ENCODE assay signal across 31 mouse cellular contexts in the genomic region with DNA sequence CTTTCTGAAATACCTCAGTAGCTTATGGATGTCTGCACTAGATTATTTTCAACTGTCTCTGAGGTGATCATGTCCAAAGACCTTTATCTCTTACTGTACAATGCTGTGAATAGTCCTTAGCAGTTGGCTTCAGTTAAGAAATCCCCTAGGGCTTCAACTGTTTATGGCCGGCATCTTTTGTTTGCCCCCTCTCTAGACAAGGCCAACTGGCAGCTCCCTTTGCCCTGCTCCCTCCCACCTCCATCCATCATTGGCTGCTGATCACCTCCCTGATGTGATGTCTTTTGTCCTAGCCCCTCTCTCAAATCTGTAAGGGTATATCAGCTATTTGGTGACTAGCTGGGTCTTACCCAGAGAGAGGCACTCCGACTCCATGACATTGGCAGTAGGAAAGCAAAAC.
DNase-seq lines count a peak whose midpoint lies in the region; ATAC-seq and TF ChIP-seq lines count a peak whose summit lies in the region.
"Had no signal": no experiment of that assay in that cellular context is flagged by ENCODE, and none has a peak within 500 bp of the region (broad histone marks: within the 10 kb centered on the region; RNA-seq: fewer than 3 reads in every experiment).

No protein-coding gene starts in this region.

- peaks cover 34% of the 10 kb centered on the region for H3K4me1 ChIP-seq in midbrain, embryonic 10.5 days
- peaks cover 3% of the 10 kb centered on the region for H3K4me1 ChIP-seq in midbrain, embryonic 16.5 days (ENCODE audit: control insufficient read depth, insufficient read depth, low read length)
- H3K4me1 ChIP-seq: limb, embryonic 10.5 days; limb, embryonic 15.5 days; liver, embryonic 13.5 days had no signal

- H3K27ac ChIP-seq in midbrain, embryonic 10.5 days (replicated peaks): no peak overlapping the region; the same call in 1 of the 2 replicates
- H3K27ac ChIP-seq in midbrain, embryonic 16.5 days (ENCODE audit: low read length): no peak overlapping the region
- no peak overlapping the region for H3K27ac ChIP-seq in gastrocnemius, adult 2 months
- H3K27ac ChIP-seq: limb, embryonic 10.5 days; limb, embryonic 15.5 days; liver, embryonic 13.5 days; neural tube, embryonic 13.5 days had no signal

- WGBS in midbrain, embryonic 10.5 days: 47% methylated on average over 2 of the region's 2 CpGs
- 25% methylated on average over 2 of the region's 2 CpGs for WGBS in midbrain, embryonic 16.5 days

- TF ChIP-seq CTCF in brain, embryonic 14.5 days (IDR thresholded peaks at IDR 0.05; ENCODE audit: borderline replicate concordance, extremely low read depth, insufficient read depth, insufficient read length): no peak
- no peak for TF ChIP-seq CTCF in gastrocnemius, adult 2 months (IDR thresholded peaks at IDR 0.05)

- H3K4me3 ChIP-seq in midbrain, embryonic 10.5 days: no peak overlapping the region
- H3K4me3 ChIP-seq in midbrain, embryonic 16.5 days (ENCODE audit: low read depth, low read length): no peak overlapping the region
- no peak overlapping the region for H3K4me3 ChIP-seq in gastrocnemius, adult 2 months
- H3K4me3 ChIP-seq: erythroblast, embryonic 14.5 days; limb, embryonic 10.5 days; limb, embryonic 15.5 days; liver, embryonic 13.5 days; neural tube, embryonic 13.5 days had no signal

- H3K9ac ChIP-seq in midbrain, embryonic 16.5 days (ENCODE audit: low read depth, low read length): no peak overlapping the region
- H3K9ac ChIP-seq: limb, embryonic 15.5 days; liver, embryonic 13.5 days; neural tube, embryonic 13.5 days had no signal

- H3K4me2 ChIP-seq in midbrain, embryonic 16.5 days (ENCODE audit: low read length): no peak overlapping the region
- H3K4me2 ChIP-seq: heart, embryonic 11.5 days; limb, embryonic 15.5 days; liver, embryonic 13.5 days; neural tube, embryonic 13.5 days had no signal

- no peaks in the 10 kb centered on the region for H3K36me3 ChIP-seq in midbrain, embryonic 10.5 days
- H3K36me3 ChIP-seq in midbrain, embryonic 16.5 days (ENCODE audit: control insufficient read depth, insufficient read depth, low read length): no peaks in the 10 kb centered on the region
- H3K36me3 ChIP-seq: limb, embryonic 10.5 days; limb, embryonic 15.5 days; liver, embryonic 13.5 days; neural tube, embryonic 13.5 days had no signal

- peak; percentile 19 for DNase-seq in midbrain, embryonic 10.5 days (ENCODE audit: low spot score)
- DNase-seq in brain, embryonic 14.5 days (ENCODE audit: low read depth): peak; percentile 15
- peak; percentile 37 for DNase-seq in embryo, embryonic 10 days (ENCODE audit: low spot score)
- peak; percentile 5 for DNase-seq in mesoderm, embryonic 11.5 days (ENCODE audit: low read depth, low spot score)
- no peak for DNase-seq in gastrocnemius, adult 2 months
- DNase-seq in cerebellum, adult 9-11 months: no peak
- DNase-seq: adrenal gland, adult 2 months; adrenal gland, postnatal 36 days; B cell, adult 2 months; cerebellum, adult 2 months; cerebellum, postnatal 25 days; gastrocnemius, postnatal 36 days; heart, adult 18-20 months; heart, postnatal 4 days; kidney, adult 11 months; kidney, postnatal 14 days; layer of hippocampus, adult 9-11 months; liver, embryonic 13.5 days; lung, adult 18-20 months; lung, postnatal 4 days; right cerebral cortex, postnatal 25 days; thymus, adult 18-20 months; thymus, postnatal 25 days had no signal

- H3K27me3 ChIP-seq in midbrain, embryonic 10.5 days (ENCODE audit: low read depth, poor library complexity, severe bottlenecking): peaks cover 39% of the 10 kb centered on the region
- no peaks in the 10 kb centered on the region for H3K27me3 ChIP-seq in midbrain, embryonic 16.5 days (ENCODE audit: control insufficient read depth, insufficient read depth, low read depth, low read length)
- H3K27me3 ChIP-seq: limb, embryonic 15.5 days; liver, embryonic 13.5 days; neural tube, embryonic 13.5 days had no signal

- intact Hi-C loops in gastrocnemius, adult 2 months (cut with DNase I): no loop called here

- no peak for ATAC-seq in midbrain, embryonic 16.5 days
- ATAC-seq: inflammation-experienced regulatory T-cells, adult 6 months; lung, postnatal 0 days had no signal

- TF ChIP-seq POLR2A in brain, embryonic 14.5 days (IDR thresholded peaks at IDR 0.05; ENCODE audit: borderline replicate concordance, extremely low read depth, insufficient read depth, insufficient read length, poor library complexity, severe bottlenecking): no peak

- H3K9me3 ChIP-seq in midbrain, embryonic 10.5 days (replicated peaks): no peaks in the 10 kb centered on the region
- H3K9me3 ChIP-seq in midbrain, embryonic 16.5 days (replicated peaks; ENCODE audit: control insufficient read depth, low read length, poor library complexity, severe bottlenecking): no peaks in the 10 kb centered on the region
- H3K9me3 ChIP-seq: limb, embryonic 10.5 days; limb, embryonic 15.5 days; liver, embryonic 13.5 days; neural tube, embryonic 13.5 days had no signal

Comparison
In these comparisons a context has a peak if more than half of its experiments do, and no peak if none do; other contexts are left out.
1. DNase-seq: peak in midbrain, embryonic 10.5 days (single experiment), brain, embryonic 14.5 days (single experiment), embryo, embryonic 10 days (single experiment) and mesoderm, embryonic 11.5 days (single experiment); none in gastrocnemius, adult 2 months (single experiment) and cerebellum, adult 9-11 months (single experiment).